Mouse (Mus musculus) heart, embryonic 13.5 days (tissue): ENCODE results near the gene Mef2a. TPM values are rescaled to one million over a fixed set of nuclear protein-coding genes. Genes with fewer than 3 reads are reported as not detected.

ENCODE experiments used
- ATAC-seq: fragments of 200-750 bp; cut with Nextera tagmentation; 2 replicates; pipeline ENCODE4 v1.8.0; 2017; ENCODE audit warnings: moderate TSS enrichment; ENCODE audit not compliant: insufficient number of reproducible peaks, low FRiP score, low TSS enrichment; ENCODE audit errors: extremely low read depth
- H3K27ac ChIP-seq: fragments of 300-500 bp; sonication (generic); replicated peaks from 2 replicates; pipeline ENCODE4 v1.5.1; 2015; ENCODE audit warnings: moderate library complexity, mild to moderate bottlenecking, inconsistent platforms
- H3K27me3 ChIP-seq: fragments of 300-500 bp; sonication (generic); replicated peaks from 2 replicates; pipeline ENCODE4 v1.6.1; 2015; ENCODE audit warnings: mild to moderate bottlenecking, inconsistent platforms
- H3K36me3 ChIP-seq: fragments of 300-500 bp; sonication (generic); 2 replicates; pipeline ENCODE4 v1.6.1; 2015; ENCODE audit warnings: mild to moderate bottlenecking, inconsistent platforms
- H3K4me1 ChIP-seq: fragments of 300-500 bp; sonication (generic); 2 replicates; pipeline ENCODE4 v1.6.1; 2015; ENCODE audit warnings: inconsistent platforms
- H3K4me2 ChIP-seq: fragments of 300-500 bp; sonication (generic); 2 replicates; pipeline ENCODE4 v1.6.1; 2015; ENCODE audit warnings: inconsistent platforms, mild to moderate bottlenecking, moderate library complexity
- H3K4me3 ChIP-seq: fragments of 300-500 bp; sonication (generic); 2 replicates; pipeline ENCODE4 v1.5.1; 2015; ENCODE audit warnings: moderate library complexity, mild to moderate bottlenecking, inconsistent platforms
- H3K9ac ChIP-seq: fragments of 300-500 bp; sonication (generic); 2 replicates; pipeline ENCODE4 v1.6.1; 2015; ENCODE audit warnings: inconsistent platforms, mild to moderate bottlenecking, moderate library complexity
- H3K9me3 ChIP-seq: fragments of 300-500 bp; sonication (generic); 2 replicates; pipeline ENCODE4 v1.6.1; 2016; ENCODE audit warnings: inconsistent platforms
- WGBS: fragments of 180-500 bp; shearing (Covaris S2); methylation state at CpG from one replicate; pipeline ENCODE4 v1.1.7; 2015; ENCODE audit warnings: mixed read lengths; 5-methylcytosine and 5-hydroxymethylcytosine counted together
- polyA plus RNA-seq: library from polyadenylated mRNA; unstranded; fragments of >200 nt; fragmentation: Nextera tagmentation; extraction: Ambion mirVana; gene quantifications from 2 replicates; pipeline ENCODE4 v1.2.1, GENCODE M21; 2015

Gene Mef2a
- polyA plus RNA-seq, 1 experiment from 2014 or later, result 73.7 TPM

GRCm38 (mm10) chr7:67390760-67391159 is 18.1 kb upstream of the Mef2a start:
- Histone ChIP-seq H3K27me3 (no peaks in the 10 kb centered on the region), H3K4me3 (no peak overlapping the region), H3K9me3 (no peaks in the 10 kb centered on the region), H3K36me3 (no peaks in the 10 kb centered on the region), H3K27ac (no peak overlapping the region), H3K4me1 (no peaks in the 10 kb centered on the region), H3K4me2 (no peak overlapping the region), H3K9ac (no peak overlapping the region)
- 70% methylated on average over 5 of the region's 5 CpGs for WGBS
- no peak for ATAC-seq

- Histone ChIP-seq H3K27me3 (no peaks in the 10 kb centered on the region), H3K27ac (no peak overlapping the region), H3K9me3 (no peaks in the 10 kb centered on the region), H3K4me1 (no peaks in the 10 kb centered on the region), H3K4me2 (no peak overlapping the region), H3K4me3 (no peak overlapping the region), H3K36me3 (no peaks in the 10 kb centered on the region), H3K9ac (no peak overlapping the region)
- WGBS, result 73% methylated on average over 7 of the region's 7 CpGs
- ATAC-seq, result no peak
Measured at GRCm38 (mm10) chr7:67390095-67390494, 17.4 kb upstream of the Mef2a start.

DNA sequence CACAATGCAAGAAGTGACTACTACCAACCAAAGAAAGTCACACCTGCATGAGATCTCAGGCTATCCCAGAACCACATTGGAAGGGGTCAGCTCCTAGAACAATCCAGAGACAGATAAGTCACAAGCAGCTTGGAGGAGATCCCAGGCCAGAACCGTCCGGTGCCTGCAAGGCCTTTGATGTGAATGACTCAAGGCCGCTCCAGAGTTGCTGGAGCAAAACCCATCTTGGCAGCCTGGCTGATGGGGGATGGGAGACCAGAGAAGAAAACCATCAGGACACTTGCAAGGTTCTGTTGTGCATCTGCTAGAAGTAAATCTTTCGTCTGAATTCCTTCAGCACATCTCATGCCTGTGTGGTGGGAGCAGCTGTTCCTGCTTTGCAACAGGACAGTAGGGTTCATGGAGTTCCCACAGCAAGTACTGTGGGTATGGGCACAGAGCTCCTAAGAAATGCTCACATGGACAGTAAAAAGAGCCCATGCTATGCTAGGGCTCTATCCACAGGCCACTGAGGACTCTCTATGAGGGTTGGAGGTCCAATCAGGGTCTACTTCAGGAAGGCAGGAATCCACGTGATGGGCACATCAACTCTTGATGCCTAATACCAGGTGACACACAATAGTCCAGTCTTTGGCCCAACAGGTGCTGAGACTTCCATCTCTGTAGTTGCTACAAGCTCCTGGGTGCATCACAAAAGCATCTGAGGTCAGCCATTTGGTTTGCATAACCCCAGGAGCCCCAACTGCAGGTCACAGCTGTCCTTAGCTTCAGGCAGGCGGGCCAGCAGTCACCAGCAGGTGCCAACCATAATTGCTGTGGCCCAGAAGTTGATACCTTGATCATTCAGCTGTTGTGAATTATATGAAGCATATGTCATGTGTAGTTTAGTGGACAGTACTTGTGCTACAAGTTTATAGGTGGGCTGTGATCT is 12.5 kb upstream of the Mef2a start:
- Histone ChIP-seq H3K4me1 (peaks cover 12% of the 10 kb centered on the region), H3K27me3 (no peaks in the 10 kb centered on the region), H3K4me2 (no peak overlapping the region), H3K27ac (no peak overlapping the region), H3K9ac (no peak overlapping the region), H3K4me3 (no peak overlapping the region), H3K36me3 (no peaks in the 10 kb centered on the region), H3K9me3 (no peaks in the 10 kb centered on the region)
- ATAC-seq, result no peak
- WGBS, result 72% methylated on average over 6 of the region's 6 CpGs

DNA sequence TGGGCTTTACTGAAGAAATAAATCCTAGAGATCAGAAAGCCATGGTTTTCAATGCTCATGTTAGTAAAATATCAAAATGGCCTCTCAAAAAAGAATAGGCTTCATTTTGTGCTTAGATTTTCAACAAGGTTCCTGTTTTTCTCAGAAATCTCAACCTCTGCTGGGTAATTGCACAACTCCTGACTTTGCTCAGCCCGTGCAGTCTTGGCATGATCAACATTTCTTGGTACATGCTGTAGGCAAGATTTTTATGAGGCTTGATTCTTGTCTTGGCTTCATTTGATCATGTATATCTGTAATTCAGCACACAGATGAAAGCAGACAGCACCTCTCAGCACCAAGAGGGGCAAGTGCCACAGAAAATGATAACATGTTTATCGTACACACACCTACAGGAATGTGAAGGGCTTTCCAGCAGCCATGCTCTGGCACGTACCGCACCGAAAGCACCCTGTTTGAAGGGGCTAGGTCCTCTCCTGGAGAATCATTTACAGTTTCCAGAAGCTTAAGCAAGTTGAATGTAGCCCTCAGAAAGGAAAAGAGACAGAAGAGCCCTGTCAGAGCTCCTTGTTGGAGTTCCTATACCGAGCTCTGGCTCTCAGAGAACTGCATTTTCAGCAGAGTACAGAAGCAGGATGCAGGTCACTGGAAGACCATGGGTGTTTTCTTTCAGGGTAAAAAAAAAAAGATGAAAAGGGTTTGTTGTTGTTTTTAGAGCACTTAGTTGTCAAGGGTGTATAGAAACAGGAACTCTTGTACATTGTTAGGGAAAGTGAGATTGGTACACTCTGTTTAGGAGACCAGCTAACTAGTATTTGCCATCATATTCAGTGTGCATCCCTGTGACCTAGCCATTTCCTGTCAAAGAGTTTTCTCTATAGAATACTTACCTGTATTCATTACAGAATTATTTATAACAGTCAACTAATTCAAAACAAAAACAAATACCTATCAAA is 7.8 kb upstream of the Mef2a start:
- peak overlapping the region; percentile 6; the same call in 1 of the 2 replicates for H3K9ac ChIP-seq
- peak overlapping the region; percentile 27; the same call in 1 of the 2 replicates for H3K4me2 ChIP-seq
- H3K9me3 ChIP-seq, result no peaks in the 10 kb centered on the region
- H3K36me3 ChIP-seq, result no peaks in the 10 kb centered on the region
- H3K4me1 ChIP-seq, result peaks cover 18% of the 10 kb centered on the region
- H3K4me3 ChIP-seq, result no peak overlapping the region
- no peak for ATAC-seq
- peak overlapping the region; percentile 73 for H3K27ac ChIP-seq
- WGBS, result 35% methylated on average over 6 of the region's 6 CpGs
- no peaks in the 10 kb centered on the region for H3K27me3 ChIP-seq

DNA sequence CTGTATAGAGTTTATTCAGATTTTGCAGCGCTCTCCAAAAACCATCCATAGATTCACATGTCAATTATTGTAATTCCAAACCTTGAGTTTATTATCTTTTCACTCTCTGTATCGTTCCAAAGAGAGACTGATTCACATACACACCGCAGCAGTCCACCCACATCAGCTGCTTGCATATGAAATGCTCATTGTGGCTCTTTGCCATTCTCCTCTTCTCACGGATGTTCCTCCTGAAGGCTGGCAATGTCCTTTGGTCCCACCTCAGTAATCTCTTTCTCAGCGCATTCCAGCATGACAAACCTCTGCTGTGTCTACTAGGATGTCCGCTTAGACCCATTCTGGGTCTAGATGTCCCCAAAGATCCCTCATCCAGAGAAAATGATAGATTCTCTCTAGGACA is 4.1 kb upstream of the Mef2a start:
- Histone ChIP-seq H3K27ac (no peak overlapping the region), H3K36me3 (no peaks in the 10 kb centered on the region), H3K4me2 (no peak overlapping the region), H3K9me3 (no peaks in the 10 kb centered on the region), H3K27me3 (no peaks in the 10 kb centered on the region), H3K4me3 (no peak overlapping the region), H3K4me1 (peaks cover 37% of the 10 kb centered on the region), H3K9ac (no peak overlapping the region)
- no peak for ATAC-seq
- 82% methylated on average over 6 of the region's 6 CpGs for WGBS

DNA sequence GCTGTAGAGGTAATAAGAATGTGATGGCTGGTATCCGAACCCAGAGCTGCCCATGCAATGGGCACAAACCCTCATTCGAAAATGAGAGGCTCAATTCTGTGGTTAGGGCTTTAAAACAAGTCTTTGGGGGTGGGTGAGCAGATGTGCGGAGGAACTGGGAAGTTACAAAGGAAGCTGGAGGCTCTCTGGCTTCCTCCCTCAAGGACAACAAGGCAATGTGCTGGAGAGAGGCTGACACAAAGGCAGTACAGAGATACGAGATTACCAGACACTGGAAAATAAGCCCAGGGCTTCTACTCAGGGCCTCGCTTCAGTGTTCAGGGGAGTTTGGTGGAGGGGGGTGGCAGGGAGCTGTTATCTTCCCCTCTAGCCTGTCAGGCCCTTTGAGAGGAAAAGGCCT is 1.3 kb upstream of the Mef2a start:
- H3K4me2 ChIP-seq, result peak overlapping the region; percentile 78
- peaks cover 34% of the 10 kb centered on the region for H3K4me1 ChIP-seq
- 21% methylated on average over 5 of the region's 5 CpGs for WGBS
- peak overlapping the region; percentile 100 for H3K27ac ChIP-seq
- no peak for ATAC-seq
- no peaks in the 10 kb centered on the region for H3K9me3 ChIP-seq
- no peaks in the 10 kb centered on the region for H3K27me3 ChIP-seq
- no peaks in the 10 kb centered on the region for H3K36me3 ChIP-seq
- peak overlapping the region; percentile 98; the same call in 1 of the 2 replicates for H3K4me3 ChIP-seq
- H3K9ac ChIP-seq, result peak overlapping the region; percentile 100

DNA sequence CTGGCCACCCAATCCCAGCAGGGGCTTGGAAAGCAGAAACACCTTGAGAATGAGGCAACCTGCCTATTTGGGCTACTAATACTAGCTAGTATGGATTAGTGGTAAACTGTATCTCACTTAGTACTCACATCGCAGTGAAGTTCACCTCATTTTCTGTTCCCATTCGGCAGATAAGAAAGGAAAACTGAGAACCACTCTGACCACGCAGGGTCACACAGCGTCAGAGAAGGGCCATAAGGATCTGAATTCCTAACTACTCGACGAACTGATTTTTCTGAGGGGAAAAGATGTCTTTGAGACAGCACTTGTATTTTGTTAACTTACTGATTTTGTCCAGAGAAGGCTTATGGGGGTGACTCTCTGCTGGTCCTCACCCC is 914 bp upstream of the Mef2a start:
- no peaks in the 10 kb centered on the region for H3K36me3 ChIP-seq
- 23% methylated on average over 6 of the region's 6 CpGs for WGBS
- peak overlapping the region; percentile 100 for H3K9ac ChIP-seq
- no peaks in the 10 kb centered on the region for H3K27me3 ChIP-seq
- peak overlapping the region; percentile 100 for H3K27ac ChIP-seq
- no peaks in the 10 kb centered on the region for H3K9me3 ChIP-seq
- peaks cover 37% of the 10 kb centered on the region for H3K4me1 ChIP-seq
- peak overlapping the region; percentile 78 for H3K4me2 ChIP-seq
- peak overlapping the region; percentile 98 for H3K4me3 ChIP-seq
- no peak for ATAC-seq

GRCm38 (mm10) chr7:67371891-67372672 is 576 bp downstream of the Mef2a start:
- H3K27me3 ChIP-seq, result no peaks in the 10 kb centered on the region
- H3K4me3 ChIP-seq, result peak overlapping the region; percentile 98
- peak overlapping the region; percentile 100 for H3K27ac ChIP-seq
- H3K9ac ChIP-seq, result peak overlapping the region; percentile 100
- H3K36me3 ChIP-seq, result no peaks in the 10 kb centered on the region
- no peaks in the 10 kb centered on the region for H3K9me3 ChIP-seq
- peaks cover 51% of the 10 kb centered on the region for H3K4me1 ChIP-seq
- peak; percentile 62 for ATAC-seq
- WGBS, result under 1% methylated on average over 49 of the region's 75 CpGs
- peak overlapping the region; percentile 78 for H3K4me2 ChIP-seq

- Histone ChIP-seq H3K27ac (peak overlapping the region; percentile 100), H3K9me3 (no peaks in the 10 kb centered on the region), H3K4me3 (peak overlapping the region; percentile 98), H3K36me3 (no peaks in the 10 kb centered on the region), H3K4me2 (peak overlapping the region; percentile 78), H3K4me1 (peaks cover 57% of the 10 kb centered on the region), H3K9ac (peak overlapping the region; percentile 100), H3K27me3 (no peaks in the 10 kb centered on the region)
- 8% methylated on average over 10 of the region's 10 CpGs for WGBS
- ATAC-seq, result no peak
Measured at GRCm38 (mm10) chr7:67371351-67371890, 1.2 kb downstream of the Mef2a start.

- H3K4me1 ChIP-seq, result peaks cover 65% of the 10 kb centered on the region
- no peaks in the 10 kb centered on the region for H3K27me3 ChIP-seq
- 51% methylated on average over 4 of the region's 4 CpGs for WGBS
- H3K9me3 ChIP-seq, result no peaks in the 10 kb centered on the region
- 0 out of 2 replicates have a peak overlapping the region, but pooled peaks have one; percentile 17 for H3K4me3 ChIP-seq
- H3K27ac ChIP-seq, result no peak overlapping the region
- no peak for ATAC-seq
- H3K4me2 ChIP-seq, result peak overlapping the region; percentile 52
- 0 out of 2 replicates have a peak overlapping the region, but pooled peaks have one; percentile 45 for H3K9ac ChIP-seq
- H3K36me3 ChIP-seq, result no peaks in the 10 kb centered on the region
Measured at GRCm38 (mm10) chr7:67369645-67370044, 3.0 kb downstream of the Mef2a start.
